Mouse (Mus musculus): Measurements from ENCODE around the gene Obscn. TPM values are rescaled to one million over a fixed set of nuclear protein-coding genes. Genes with fewer than 3 reads are reported as not detected.
A peak's percentile ranks its signal among the peaks of the same experiment; 100 is the strongest.

Obscn gene
- polyA plus RNA-seq, 1 experiment, result 5.0 TPM

DNA sequence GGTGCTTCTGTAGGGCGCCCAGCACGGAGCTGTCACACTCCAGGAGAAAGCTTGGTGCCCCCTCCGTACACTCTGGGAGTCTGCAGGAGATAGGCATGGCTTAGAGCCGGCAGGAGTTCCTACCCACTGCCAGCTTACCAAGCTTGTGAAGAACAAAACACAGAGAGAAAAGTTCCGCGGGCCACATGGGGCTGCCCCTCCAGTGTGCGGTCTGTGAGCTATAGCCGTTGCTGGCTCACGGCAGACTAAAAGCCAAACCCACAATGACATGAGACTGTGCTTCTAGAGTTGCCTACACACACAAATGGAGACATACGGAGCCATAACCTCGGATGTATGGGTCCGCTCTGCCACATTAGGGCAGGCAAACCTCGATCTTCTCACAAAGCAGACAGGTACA lies 22.9 kb upstream of the Obscn start:
- Histone ChIP-seq H3K4me1 (ENCODE audit: control insufficient read depth, insufficient read depth, low read length) (no peaks in the 10 kb centered on the region), H3K27ac (ENCODE audit: control insufficient read depth, insufficient read depth, low read depth, low read length, poor library complexity) (no peak overlapping the region), H3K4me3 (replicated peaks; ENCODE audit: control insufficient read depth, low read depth, low read length) (no peak overlapping the region)
- no peak for TF ChIP-seq POLR2A (IDR thresholded peaks at IDR 0.05; ENCODE audit: borderline replicate concordance, control insufficient read depth, low read depth, low read length)
- TF ChIP-seq CTCF (IDR thresholded peaks at IDR 0.05; ENCODE audit: control insufficient read depth, insufficient read depth, low read length), result no peak
- 96% methylated on average over 13 of the region's 13 CpGs for WGBS

DNA sequence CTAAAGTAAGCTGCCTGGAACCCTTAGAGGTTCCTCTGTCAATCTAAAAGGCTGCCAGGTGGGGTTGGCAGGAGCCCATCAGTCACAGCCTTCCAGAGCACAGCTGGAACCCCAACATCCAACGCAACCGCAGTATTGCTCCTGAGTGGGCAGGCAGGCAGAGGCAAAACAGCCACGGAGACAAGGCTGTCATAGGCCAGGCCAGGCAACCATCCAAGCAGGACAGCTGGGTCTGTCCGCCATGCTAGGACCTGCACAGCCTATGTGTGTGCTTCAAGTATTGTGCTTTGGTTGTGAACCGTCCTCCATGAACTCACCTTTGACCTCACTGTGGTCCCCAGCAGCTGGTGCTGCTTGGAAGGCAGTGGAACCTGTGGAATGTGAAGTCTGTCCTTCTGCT lies 19.7 kb upstream of the Obscn start:
- H3K27ac ChIP-seq (ENCODE audit: control insufficient read depth, insufficient read depth, low read depth, low read length, poor library complexity), result no peak overlapping the region
- H3K4me3 ChIP-seq (replicated peaks; ENCODE audit: control insufficient read depth, low read depth, low read length), result no peak overlapping the region
- 91% methylated on average over 5 of the region's 5 CpGs for WGBS
- no peak for TF ChIP-seq CTCF (IDR thresholded peaks at IDR 0.05; ENCODE audit: control insufficient read depth, insufficient read depth, low read length)
- TF ChIP-seq POLR2A (IDR thresholded peaks at IDR 0.05; ENCODE audit: borderline replicate concordance, control insufficient read depth, low read depth, low read length), result no peak
- H3K4me1 ChIP-seq (ENCODE audit: control insufficient read depth, insufficient read depth, low read length), result no peaks in the 10 kb centered on the region

DNA sequence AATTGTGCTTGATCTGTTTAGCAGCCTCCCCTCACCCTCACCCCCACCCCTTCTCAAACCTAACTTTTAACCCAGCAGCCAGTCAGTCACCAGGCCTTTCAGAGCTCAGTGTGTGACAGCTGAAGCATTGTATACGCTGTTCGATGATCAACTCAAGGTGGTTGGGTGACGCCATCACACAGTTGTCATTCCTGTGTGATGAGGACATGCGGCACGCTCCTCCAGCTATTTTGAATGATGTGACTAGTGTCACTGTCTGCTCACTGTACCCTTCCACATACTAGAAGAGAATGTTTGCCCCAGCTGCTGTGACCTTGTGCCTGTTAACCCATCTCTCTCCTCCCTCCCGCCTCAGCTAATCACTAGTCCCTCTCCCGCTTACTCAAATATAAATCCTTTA lies 18.0 kb upstream of the Obscn start:
- H3K4me3 ChIP-seq (replicated peaks; ENCODE audit: control insufficient read depth, low read depth, low read length), result no peak overlapping the region
- WGBS, result 94% methylated on average over 7 of the region's 7 CpGs
- no peaks in the 10 kb centered on the region for H3K4me1 ChIP-seq (ENCODE audit: control insufficient read depth, insufficient read depth, low read length)
- TF ChIP-seq CTCF (IDR thresholded peaks at IDR 0.05; ENCODE audit: control insufficient read depth, insufficient read depth, low read length) (no peak), POLR2A (IDR thresholded peaks at IDR 0.05; ENCODE audit: borderline replicate concordance, control insufficient read depth, low read depth, low read length) (no peak)
- no peak overlapping the region for H3K27ac ChIP-seq (ENCODE audit: control insufficient read depth, insufficient read depth, low read depth, low read length, poor library complexity)

DNA sequence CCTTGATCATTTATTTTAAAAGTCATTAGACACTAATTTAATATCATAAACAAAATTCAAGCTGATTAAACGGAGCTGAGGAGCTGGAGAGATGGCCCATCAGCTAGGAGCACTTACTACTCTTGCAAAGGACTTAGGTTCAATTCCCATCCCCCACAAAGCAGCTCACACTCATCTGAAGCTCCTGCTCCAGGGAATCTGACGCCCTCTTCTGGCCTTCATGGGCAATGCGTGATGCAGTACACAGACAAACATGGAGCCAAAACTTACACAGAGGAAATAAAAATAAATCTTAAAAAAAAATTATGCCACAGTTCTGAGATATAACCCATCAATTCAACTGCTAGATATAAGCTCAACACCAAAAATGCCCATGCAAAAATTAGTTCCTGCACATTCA lies 15.5 kb upstream of the Obscn start:
- Histone ChIP-seq H3K27ac (ENCODE audit: control insufficient read depth, insufficient read depth, low read depth, low read length, poor library complexity) (no peak overlapping the region), H3K4me3 (replicated peaks; ENCODE audit: control insufficient read depth, low read depth, low read length) (no peak overlapping the region), H3K4me1 (ENCODE audit: control insufficient read depth, insufficient read depth, low read length) (no peaks in the 10 kb centered on the region)
- WGBS, result 52% methylated on average over 3 of the region's 3 CpGs
- TF ChIP-seq POLR2A (IDR thresholded peaks at IDR 0.05; ENCODE audit: borderline replicate concordance, control insufficient read depth, low read depth, low read length), result no peak
- peak; percentile 47; the same call in 1 of the 2 replicates for TF ChIP-seq CTCF (IDR thresholded peaks at IDR 0.05; ENCODE audit: control insufficient read depth, insufficient read depth, low read length)

GRCm38 (mm10) chr11:59149302-59149701 lies 13.1 kb upstream of the Obscn start:
- Histone ChIP-seq H3K27ac (ENCODE audit: control insufficient read depth, insufficient read depth, low read depth, low read length, poor library complexity) (no peak overlapping the region), H3K4me3 (replicated peaks; ENCODE audit: control insufficient read depth, low read depth, low read length) (no peak overlapping the region), H3K4me1 (ENCODE audit: control insufficient read depth, insufficient read depth, low read length) (no peaks in the 10 kb centered on the region)
- no peak for TF ChIP-seq POLR2A (IDR thresholded peaks at IDR 0.05; ENCODE audit: borderline replicate concordance, control insufficient read depth, low read depth, low read length)
- TF ChIP-seq CTCF (IDR thresholded peaks at IDR 0.05; ENCODE audit: control insufficient read depth, insufficient read depth, low read length), result no peak
- 71% methylated on average over 3 of the region's 3 CpGs for WGBS

GRCm38 (mm10) chr11:59142962-59143361 lies 6.8 kb upstream of the Obscn start:
- Histone ChIP-seq H3K4me1 (ENCODE audit: control insufficient read depth, insufficient read depth, low read length) (no peaks in the 10 kb centered on the region), H3K4me3 (replicated peaks; ENCODE audit: control insufficient read depth, low read depth, low read length) (no peak overlapping the region), H3K27ac (ENCODE audit: control insufficient read depth, insufficient read depth, low read depth, low read length, poor library complexity) (no peak overlapping the region)
- WGBS, result 87% methylated on average over 5 of the region's 5 CpGs
- TF ChIP-seq CTCF (IDR thresholded peaks at IDR 0.05; ENCODE audit: control insufficient read depth, insufficient read depth, low read length) (no peak), POLR2A (IDR thresholded peaks at IDR 0.05; ENCODE audit: borderline replicate concordance, control insufficient read depth, low read depth, low read length) (no peak)

- no peak overlapping the region for H3K27ac ChIP-seq (ENCODE audit: control insufficient read depth, insufficient read depth, low read depth, low read length, poor library complexity)
- TF ChIP-seq CTCF (IDR thresholded peaks at IDR 0.05; ENCODE audit: control insufficient read depth, insufficient read depth, low read length) (no peak), POLR2A (IDR thresholded peaks at IDR 0.05; ENCODE audit: borderline replicate concordance, control insufficient read depth, low read depth, low read length) (no peak)
- WGBS, result 5% methylated on average over 14 of the region's 14 CpGs
- H3K4me3 ChIP-seq (replicated peaks; ENCODE audit: control insufficient read depth, low read depth, low read length), result no peak overlapping the region
- H3K4me1 ChIP-seq (ENCODE audit: control insufficient read depth, insufficient read depth, low read length), result no peaks in the 10 kb centered on the region
Observed at GRCm38 (mm10) chr11:59141772-59142370, 5.7 kb upstream of the Obscn start.

DNA sequence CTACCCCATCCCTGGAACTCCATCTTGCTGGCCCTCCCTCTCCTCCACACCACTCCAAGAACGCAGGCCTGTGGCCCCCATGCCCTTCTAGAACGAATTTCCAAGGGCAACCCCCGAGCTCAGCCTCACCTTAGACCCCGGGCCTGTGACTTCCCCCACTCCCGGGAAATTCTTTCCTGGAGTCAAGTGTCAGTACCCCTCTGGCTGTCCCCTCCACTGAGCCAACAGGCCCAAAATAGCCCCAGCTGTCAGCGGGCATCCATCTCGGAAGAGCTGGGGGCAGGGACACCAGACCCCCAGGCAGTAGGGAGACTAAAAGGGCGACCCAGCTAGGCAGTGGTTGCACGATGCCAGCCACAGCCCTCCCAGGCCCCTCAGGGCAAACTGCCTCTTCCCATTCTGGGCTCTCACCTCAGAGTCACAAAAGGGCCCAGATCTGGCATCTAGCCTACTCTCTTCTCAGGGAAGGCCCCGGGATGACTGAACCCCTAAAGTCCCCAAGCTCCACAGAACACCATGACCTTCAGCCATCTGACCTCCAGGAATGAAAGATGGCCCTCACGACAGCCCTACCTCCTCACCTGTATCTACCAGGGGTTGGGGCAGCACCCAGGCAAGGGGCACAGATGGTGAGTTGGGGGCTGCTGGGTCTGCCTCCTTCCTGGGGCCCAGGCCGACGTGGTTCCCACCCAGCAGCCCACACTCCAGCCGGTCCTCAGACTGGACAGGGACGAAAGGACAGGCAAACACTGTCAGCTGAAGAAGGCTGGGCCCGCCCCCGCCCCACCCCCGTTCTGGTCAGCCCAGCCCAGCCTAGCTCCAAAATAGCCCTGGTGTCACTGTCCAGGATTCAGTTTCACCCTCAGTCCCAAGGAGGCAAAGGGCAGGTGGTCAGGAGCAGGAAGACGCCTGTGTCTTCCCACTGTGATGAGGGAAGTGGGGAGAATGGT lies 2.6 kb upstream of the Obscn start:
- WGBS, result 79% methylated on average over 19 of the region's 19 CpGs

More for the DNA sequence above, 2.6 kb upstream of the Obscn start:
- Histone ChIP-seq H3K4me1 (ENCODE audit: control insufficient read depth, insufficient read depth, low read length) (no peaks in the 10 kb centered on the region), H3K4me3 (replicated peaks; ENCODE audit: control insufficient read depth, low read depth, low read length) (no peak overlapping the region), H3K27ac (ENCODE audit: control insufficient read depth, insufficient read depth, low read depth, low read length, poor library complexity) (no peak overlapping the region)
- TF ChIP-seq CTCF (IDR thresholded peaks at IDR 0.05; ENCODE audit: control insufficient read depth, insufficient read depth, low read length), result no peak
- no peak for TF ChIP-seq POLR2A (IDR thresholded peaks at IDR 0.05; ENCODE audit: borderline replicate concordance, control insufficient read depth, low read depth, low read length)
